Mouse (Mus musculus): Measurements from ENCODE around the gene Spatc1l. TPM values are rescaled to one million over a fixed set of nuclear protein-coding genes. Genes with fewer than 3 reads are reported as not detected.

Spatc1l gene
- polyA plus RNA-seq, 1 experiment from 2014 or later = not detected

Other genes starting within 250 kb of the Spatc1l start
- gene Dip2a, start 217.0 kb upstream of the Spatc1l start, polyA plus RNA-seq (2014; fragmentation: Nextera tagmentation; extraction: Ambion mirVana) = 11.3 and 12.1 TPM in 2 replicates
- not detected in 2 replicates for gene AC141477.1, start 121.8 kb upstream of the Spatc1l start, polyA plus RNA-seq (2014; fragmentation: Nextera tagmentation; extraction: Ambion mirVana)
- 5.4 and 7.8 TPM in 2 replicates for gene Pcnt, start 119.5 kb upstream of the Spatc1l start, polyA plus RNA-seq (2014; fragmentation: Nextera tagmentation; extraction: Ambion mirVana)
- gene 2610028H24Rik, start 113.2 kb upstream of the Spatc1l start, polyA plus RNA-seq (2014; fragmentation: Nextera tagmentation; extraction: Ambion mirVana) = not detected in 2 replicates
- gene Mcm3ap, start 93.3 kb upstream of the Spatc1l start, polyA plus RNA-seq (2014; fragmentation: Nextera tagmentation; extraction: Ambion mirVana) = 66.8 and 67.4 TPM in 2 replicates
- gene Ybey, start 93.2 kb upstream of the Spatc1l start, polyA plus RNA-seq (2014; fragmentation: Nextera tagmentation; extraction: Ambion mirVana) = 5.1 and 5.3 TPM in 2 replicates
- gene Lss, start 30.7 kb upstream of the Spatc1l start, polyA plus RNA-seq (2014; fragmentation: Nextera tagmentation; extraction: Ambion mirVana) = 36.2 and 39.9 TPM in 2 replicates
- not detected in 2 replicates for gene Ftcd, start 13.4 kb downstream of the Spatc1l start, polyA plus RNA-seq (2014; fragmentation: Nextera tagmentation; extraction: Ambion mirVana)
- gene Col6a2, start 61.4 kb downstream of the Spatc1l start, polyA plus RNA-seq (2014; fragmentation: Nextera tagmentation; extraction: Ambion mirVana) = 15.7 and 19.9 TPM in 2 replicates
- gene Col6a1, start 163.9 kb downstream of the Spatc1l start, polyA plus RNA-seq (2014; fragmentation: Nextera tagmentation; extraction: Ambion mirVana) = 24.7 and 26.4 TPM in 2 replicates